In genomic region chr8:47763194-47763593, GRCm38 (mm10) we compare ENCODE assay signal across 19 mouse cellular contexts. TPM values are rescaled to one million over a fixed set of nuclear protein-coding genes. Genes with fewer than 3 reads are reported as not detected.
DNase-seq lines count a peak whose midpoint lies in the region; ATAC-seq lines count a peak whose summit lies in the region.
"Had no signal": no experiment of that assay in that cellular context is flagged by ENCODE, and none has a peak within 500 bp of the region (broad histone marks: within the 10 kb centered on the region; RNA-seq: fewer than 3 reads in every experiment).

No protein-coding gene starts in this region.

- no peaks in the 10 kb centered on the region for H3K27me3 ChIP-seq in forebrain, embryonic 10.5 days (ENCODE audit: poor library complexity, severe bottlenecking)
- no peaks in the 10 kb centered on the region for H3K27me3 ChIP-seq in forebrain, embryonic 14.5 days (replicated peaks; ENCODE audit: control insufficient read depth, insufficient read depth, low read length)
- H3K27me3 ChIP-seq in limb, embryonic 12.5 days, result no peaks in the 10 kb centered on the region
- no peaks in the 10 kb centered on the region for H3K27me3 ChIP-seq in limb, embryonic 10.5 days (ENCODE audit: low read depth, poor library complexity, severe bottlenecking)
- H3K27me3 ChIP-seq in limb, embryonic 13.5 days, result peaks cover 4% of the 10 kb centered on the region; the same call in 1 of the 2 replicates
- H3K27me3 ChIP-seq: embryonic facial prominence, embryonic 12.5 days; Patski had no signal

- 54% methylated on average over 9 of the region's 9 CpGs for WGBS in forebrain, embryonic 10.5 days
- WGBS in forebrain, embryonic 14.5 days, result 79% methylated on average over 9 of the region's 9 CpGs
- WGBS in limb, embryonic 12.5 days, result 41% methylated on average over 9 of the region's 9 CpGs
- 50% methylated on average over 9 of the region's 9 CpGs for WGBS in limb, embryonic 10.5 days
- 31% methylated on average over 9 of the region's 9 CpGs for WGBS in limb, embryonic 13.5 days

- DNase-seq in forebrain, embryonic 10.5 days (ENCODE audit: extremely low spot score, low spot score), result no peak
- no peak for DNase-seq in forebrain, embryonic 14.5 days (ENCODE audit: low spot score)
- no peak for DNase-seq in limb, embryonic 10.5 days (ENCODE audit: low spot score)
- DNase-seq in retina, embryonic 14.5 days (ENCODE audit: low spot score), result peak; percentile 31
- no peak for DNase-seq in adrenal gland, adult 2 months
- DNase-seq in heart, postnatal 36 days, result no peak
- DNase-seq: adrenal gland, postnatal 36 days; cerebellum, adult 18-20 months; forebrain, postnatal 0 days; heart, postnatal 4 days had no signal

- no peak for ATAC-seq in forebrain, embryonic 14.5 days
- ATAC-seq in limb, embryonic 12.5 days (ENCODE audit: insufficient number of reproducible peaks, insufficient read depth, low FRiP score, low TSS enrichment, low read depth), result no peak
- no peak for ATAC-seq in limb, embryonic 13.5 days (ENCODE audit: low FRiP score, low read depth)
- ATAC-seq: forebrain, postnatal 0 days; Patski had no signal

- no peak overlapping the region for H3K4me2 ChIP-seq in forebrain, embryonic 14.5 days (ENCODE audit: low read length)
- peak overlapping the region; percentile 44 for H3K4me2 ChIP-seq in limb, embryonic 12.5 days
- peak overlapping the region; percentile 50 for H3K4me2 ChIP-seq in limb, embryonic 13.5 days (replicated peaks)

- no peaks in the 10 kb centered on the region for H3K36me3 ChIP-seq in forebrain, embryonic 10.5 days (replicated peaks)
- H3K36me3 ChIP-seq in forebrain, embryonic 14.5 days (ENCODE audit: control insufficient read depth, insufficient read depth, low read length), result no peaks in the 10 kb centered on the region
- H3K36me3 ChIP-seq in limb, embryonic 12.5 days, result no peaks in the 10 kb centered on the region
- H3K36me3 ChIP-seq in limb, embryonic 10.5 days, result no peaks in the 10 kb centered on the region
- H3K36me3 ChIP-seq in limb, embryonic 13.5 days, result no peaks in the 10 kb centered on the region
- H3K36me3 ChIP-seq: embryonic facial prominence, embryonic 12.5 days had no signal

- peaks cover 32% of the 10 kb centered on the region for H3K4me1 ChIP-seq in forebrain, embryonic 10.5 days
- H3K4me1 ChIP-seq in forebrain, embryonic 14.5 days (ENCODE audit: control insufficient read depth, insufficient read depth, low read length), result no peaks in the 10 kb centered on the region
- peaks cover 33% of the 10 kb centered on the region for H3K4me1 ChIP-seq in limb, embryonic 12.5 days (replicated peaks)
- peaks cover 20% of the 10 kb centered on the region for H3K4me1 ChIP-seq in limb, embryonic 10.5 days
- peaks cover 36% of the 10 kb centered on the region for H3K4me1 ChIP-seq in limb, embryonic 13.5 days

- no peak overlapping the region for H3K9ac ChIP-seq in forebrain, embryonic 14.5 days (ENCODE audit: low read length)
- H3K9ac ChIP-seq in limb, embryonic 12.5 days (replicated peaks), result no peak overlapping the region
- no peak overlapping the region for H3K9ac ChIP-seq in limb, embryonic 13.5 days
- H3K9ac ChIP-seq: embryonic facial prominence, embryonic 12.5 days; forebrain, postnatal 0 days had no signal

- peak overlapping the region; percentile 13; the same call in 1 of the 2 replicates for H3K27ac ChIP-seq in forebrain, embryonic 10.5 days
- H3K27ac ChIP-seq in forebrain, embryonic 14.5 days (ENCODE audit: low read depth, low read length), result no peak overlapping the region
- H3K27ac ChIP-seq in limb, embryonic 12.5 days, result no peak overlapping the region
- H3K27ac ChIP-seq in limb, embryonic 10.5 days, result no peak overlapping the region
- no peak overlapping the region for H3K27ac ChIP-seq in limb, embryonic 13.5 days
- H3K27ac ChIP-seq: embryonic facial prominence, embryonic 12.5 days; heart, adult 2 months; layer of hippocampus, adult 2 months; macrophage had no signal

- no peaks in the 10 kb centered on the region for H3K9me3 ChIP-seq in forebrain, embryonic 10.5 days
- H3K9me3 ChIP-seq in forebrain, embryonic 14.5 days (replicated peaks; ENCODE audit: control insufficient read depth, low read length), result no peaks in the 10 kb centered on the region
- no peaks in the 10 kb centered on the region for H3K9me3 ChIP-seq in limb, embryonic 12.5 days
- no peaks in the 10 kb centered on the region for H3K9me3 ChIP-seq in limb, embryonic 10.5 days (replicated peaks)
- no peaks in the 10 kb centered on the region for H3K9me3 ChIP-seq in limb, embryonic 13.5 days
- H3K9me3 ChIP-seq: embryonic facial prominence, embryonic 12.5 days had no signal

- intact Hi-C loops in heart, postnatal 36 days (cut with DNase I), result no loop called here

- H3K4me3 ChIP-seq in forebrain, embryonic 10.5 days, result no peak overlapping the region
- no peak overlapping the region for H3K4me3 ChIP-seq in forebrain, embryonic 14.5 days (ENCODE audit: low read depth, low read length)
- no peak overlapping the region for H3K4me3 ChIP-seq in limb, embryonic 12.5 days (replicated peaks)
- no peak overlapping the region for H3K4me3 ChIP-seq in limb, embryonic 10.5 days
- no peak overlapping the region for H3K4me3 ChIP-seq in limb, embryonic 13.5 days
- H3K4me3 ChIP-seq: embryonic facial prominence, embryonic 12.5 days; heart, adult 2 months had no signal

RNA-seq across cellular contexts. Expression of gene Cdkn2aip, which starts 49.5 kb away (rescaled TPM):
- polyA plus RNA-seq in forebrain, embryonic 10.5 days (2016; fragmentation: Nextera tagmentation; extraction: Ambion mirVana), result 34.8 and 37.3 TPM in 2 replicates
- polyA plus RNA-seq in forebrain, embryonic 14.5 days (2014; fragmentation: Nextera tagmentation; extraction: Ambion mirVana), result 45.4 and 49.3 TPM in 2 replicates
- 32.4 and 34.6 TPM in 2 replicates for polyA plus RNA-seq in limb, embryonic 12.5 days (2016; fragmentation: Nextera tagmentation; extraction: Ambion mirVana)
- 31.5 and 33.6 TPM in 2 replicates for polyA plus RNA-seq in limb, embryonic 10.5 days (2016; fragmentation: Nextera tagmentation; extraction: Ambion mirVana)
- 26.5 and 27.9 TPM in 2 replicates for polyA plus RNA-seq in limb, embryonic 13.5 days (2015; fragmentation: Nextera tagmentation; extraction: Ambion mirVana)
- 10 to 100 TPM; 11.0 to 12.9 TPM for total RNA-seq in adrenal gland, adult 2 months (2021)
- 26.0 and 38.1 TPM in 2 replicates for polyA plus RNA-seq in adrenal gland, adult 2 months (2012; rRNA removed)
- total RNA-seq in heart, postnatal 36 days (2021), result 1 to 10 TPM; 9.8 TPM

RNA-seq across cellular contexts. Expression of gene Cldn24, which starts 58.7 kb away (rescaled TPM):
- not detected in 2 replicates for polyA plus RNA-seq in forebrain, embryonic 10.5 days (2016; fragmentation: Nextera tagmentation; extraction: Ambion mirVana)
- not detected in 2 replicates for polyA plus RNA-seq in forebrain, embryonic 14.5 days (2014; fragmentation: Nextera tagmentation; extraction: Ambion mirVana)
- polyA plus RNA-seq in limb, embryonic 12.5 days (2016; fragmentation: Nextera tagmentation; extraction: Ambion mirVana), result not detected in 2 replicates
- polyA plus RNA-seq in limb, embryonic 10.5 days (2016; fragmentation: Nextera tagmentation; extraction: Ambion mirVana), result not detected in 2 replicates
- not detected in 2 replicates for polyA plus RNA-seq in limb, embryonic 13.5 days (2015; fragmentation: Nextera tagmentation; extraction: Ambion mirVana)
- not detected for total RNA-seq in adrenal gland, adult 2 months (2021)
- polyA plus RNA-seq in adrenal gland, adult 2 months (2012; rRNA removed), result not detected in 2 replicates
- total RNA-seq in heart, postnatal 36 days (2021), result not detected
- total RNA-seq: adrenal gland, postnatal 36 days; forebrain, postnatal 0 days; heart, adult 2 months; heart, postnatal 4 days; layer of hippocampus, adult 2 months had no signal
- polyA plus RNA-seq: embryonic facial prominence, embryonic 12.5 days; forebrain, postnatal 0 days; heart, adult 2 months; liver, embryonic 16.5 days; macrophage; thymus, postnatal 0 days had no signal
